Mouse (Mus musculus) adrenal gland, adult (tissue): ENCODE results near the gene Tnxb.
A peak's percentile ranks its signal among the peaks of the same experiment; 100 is the strongest.

ENCODE experiments used
- DNase-seq, 2 experiments: peaks; one replicate each; pipeline ENCODE4 v3.0.0; 2022 to 2023; ENCODE audit warnings: low spot score in 1 of 2; ENCODE audit not compliant: inconsistent age in 2 of 2

Tnxb gene

GRCm38 (mm10) chr17:34643379-34643778 is 27.0 kb upstream of the Tnxb start:
- DNase-seq, result peak in 1 of 2 experiments; percentile 34

GRCm38 (mm10) chr17:34643944-34644343 is 26.4 kb upstream of the Tnxb start:
- DNase-seq, result peak in 1 of 2 experiments; percentile 49

DNA sequence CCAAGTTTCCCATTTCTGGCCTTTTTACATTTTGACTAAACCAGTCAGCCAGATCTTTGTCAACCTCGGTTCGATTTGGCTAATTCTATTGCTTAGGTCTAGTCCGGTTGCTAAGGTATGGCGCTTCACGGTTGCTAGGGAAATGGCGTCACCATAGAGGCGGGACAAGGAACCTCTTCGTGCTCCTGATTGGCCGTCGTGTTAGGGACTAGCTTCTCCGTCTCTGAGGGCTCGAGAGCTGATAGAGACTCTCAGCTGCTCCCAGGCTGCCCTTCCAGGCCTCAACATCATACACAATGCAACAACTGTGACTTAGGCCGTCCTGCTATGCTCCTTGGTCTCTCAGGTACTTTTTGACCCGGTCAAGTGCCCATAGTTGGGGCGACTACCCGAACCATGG is 25.7 kb upstream of the Tnxb start, which contains the start of gene Fkbpl:
Fkbpl (plus strand) TSS at position 157 of the 400 bp plus-strand sequence.
- peak; percentile 96 to 99 for DNase-seq

- peak in 1 of 2 experiments; percentile 53 for DNase-seq
Measured at GRCm38 (mm10) chr17:34645256-34645829, 25.0 kb upstream of the Tnxb start.

DNA sequence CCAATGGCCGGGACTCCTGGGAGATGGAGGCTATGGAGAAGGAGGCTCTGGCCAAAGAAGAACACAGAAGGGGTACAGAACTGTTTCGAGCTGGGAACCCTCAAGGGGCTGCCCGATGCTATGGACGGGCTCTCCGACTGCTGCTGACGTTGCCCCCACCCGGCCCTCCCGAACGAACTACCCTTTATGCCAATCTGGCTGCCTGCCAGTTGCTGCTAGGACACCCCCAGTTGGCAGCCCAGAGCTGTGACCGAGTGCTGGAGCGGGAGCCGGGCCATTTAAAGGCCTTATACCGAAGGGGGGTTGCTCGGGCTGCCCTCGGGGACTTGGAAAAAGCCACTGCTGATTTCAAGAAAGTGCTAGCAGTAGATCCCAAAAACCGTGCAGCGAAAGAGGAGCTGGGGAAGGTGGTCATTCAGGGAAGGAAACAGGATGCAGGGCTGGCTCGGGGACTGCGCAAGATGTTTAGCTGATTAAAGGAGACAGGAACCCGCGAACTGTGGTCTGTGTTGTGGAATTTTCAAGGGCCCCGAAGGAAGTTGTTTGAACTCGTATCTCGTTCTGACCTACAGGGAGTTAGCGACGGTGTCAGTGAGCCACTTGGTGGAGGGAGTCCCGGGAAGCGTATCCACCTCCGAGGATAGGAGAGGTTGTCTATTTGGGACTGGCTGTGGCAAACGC is 24.4 kb upstream of the Tnxb start:
- peak; percentile 42 to 62 for DNase-seq

GRCm38 (mm10) chr17:34646906-34647787 is 23.2 kb upstream of the Tnxb start, which contains the start of gene Atf6b:
Gene Atf6b (plus strand): TSS chr17:34647146.
- peak; percentile 97 for DNase-seq

- DNase-seq, result peak; percentile 14 to 38
Measured at GRCm38 (mm10) chr17:34648141-34648890, 22.0 kb upstream of the Tnxb start.

DNA sequence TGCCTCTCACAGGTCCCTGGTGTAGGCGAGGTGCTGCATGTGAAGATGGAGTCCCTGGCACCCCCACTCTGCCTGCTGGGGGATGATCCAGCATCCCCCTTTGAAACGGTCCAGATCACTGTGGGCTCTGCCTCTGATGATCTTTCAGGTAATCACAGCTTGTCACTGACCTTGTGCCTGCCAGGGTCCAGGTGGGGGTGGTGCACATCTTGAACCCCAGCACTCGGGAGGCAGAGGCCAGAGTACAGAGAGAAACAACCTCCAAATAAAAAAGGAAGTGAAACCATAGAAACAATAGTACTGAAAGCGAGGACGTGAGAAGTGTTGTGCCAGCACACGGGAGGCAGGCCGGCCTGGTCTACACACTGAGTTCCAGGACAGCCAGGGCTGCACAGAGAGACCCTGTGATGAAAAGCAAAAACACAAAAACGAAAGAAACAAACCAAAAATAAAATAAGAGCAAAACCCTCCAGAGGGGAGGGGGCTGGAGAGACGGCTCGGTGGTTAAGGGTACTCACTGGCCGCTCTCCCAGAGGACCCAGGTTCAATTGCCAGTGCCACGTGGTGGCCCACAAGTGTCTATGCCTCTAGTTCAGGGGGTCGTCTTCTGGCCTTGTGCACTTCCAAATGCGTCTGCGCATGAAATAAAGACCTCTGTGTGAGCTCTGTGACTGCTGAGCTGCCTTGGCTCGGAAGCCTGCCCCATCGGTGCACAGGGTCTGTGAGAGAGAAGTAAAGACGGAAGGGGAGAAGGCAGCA is 21.1 kb upstream of the Tnxb start:
- DNase-seq, result peak in 1 of 2 experiments; percentile 32

DNA sequence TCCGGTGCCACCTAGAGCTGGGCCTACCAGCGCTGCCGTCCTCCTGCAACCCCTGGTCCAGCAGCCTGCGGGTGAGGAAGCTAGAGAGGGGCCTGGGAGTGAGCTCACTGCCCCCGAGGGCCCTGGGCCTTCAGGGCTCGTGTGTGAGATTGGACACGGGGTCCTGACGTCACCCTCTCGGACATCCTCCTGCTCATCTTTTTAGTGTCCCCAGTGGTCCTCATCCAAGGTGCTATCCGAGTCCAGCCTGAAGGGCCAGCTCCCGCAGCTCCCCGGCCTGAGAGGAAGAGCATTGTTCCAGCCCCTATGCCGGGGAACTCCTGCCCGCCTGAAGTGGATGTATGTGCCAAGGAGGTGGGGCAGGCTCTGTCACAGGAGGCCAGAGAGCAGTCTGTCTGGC is 19.6 kb upstream of the Tnxb start:
- DNase-seq, result peak in 1 of 2 experiments; percentile 35

- DNase-seq, result peak; percentile 67 to 74
Measured at GRCm38 (mm10) chr17:34651507-34652221, 18.7 kb upstream of the Tnxb start.

DNA sequence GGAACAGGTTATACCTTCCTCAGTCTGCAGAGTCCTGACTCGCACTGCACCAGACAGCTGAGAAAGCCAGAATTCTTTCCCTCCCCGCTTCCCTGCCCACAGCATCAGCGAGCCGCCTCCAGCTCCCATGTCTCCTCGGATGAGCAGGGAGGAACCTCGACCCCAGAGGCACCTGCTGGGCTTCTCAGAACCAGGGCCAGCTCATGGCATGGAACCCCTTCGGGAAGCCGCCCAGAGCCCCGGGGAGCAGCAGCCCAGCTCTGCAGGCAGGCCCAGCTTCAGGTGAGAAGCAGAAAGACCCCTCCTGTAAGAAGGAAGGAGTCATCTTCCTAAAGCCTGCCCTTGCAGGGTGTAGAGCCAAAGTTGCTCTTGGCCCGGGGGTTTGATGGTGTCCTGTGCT is 17.8 kb upstream of the Tnxb start:
- DNase-seq, result peak in 1 of 2 experiments; percentile 29

GRCm38 (mm10) chr17:34652985-34653384 is 17.4 kb upstream of the Tnxb start:
- peak in 1 of 2 experiments; percentile 40 for DNase-seq

DNA sequence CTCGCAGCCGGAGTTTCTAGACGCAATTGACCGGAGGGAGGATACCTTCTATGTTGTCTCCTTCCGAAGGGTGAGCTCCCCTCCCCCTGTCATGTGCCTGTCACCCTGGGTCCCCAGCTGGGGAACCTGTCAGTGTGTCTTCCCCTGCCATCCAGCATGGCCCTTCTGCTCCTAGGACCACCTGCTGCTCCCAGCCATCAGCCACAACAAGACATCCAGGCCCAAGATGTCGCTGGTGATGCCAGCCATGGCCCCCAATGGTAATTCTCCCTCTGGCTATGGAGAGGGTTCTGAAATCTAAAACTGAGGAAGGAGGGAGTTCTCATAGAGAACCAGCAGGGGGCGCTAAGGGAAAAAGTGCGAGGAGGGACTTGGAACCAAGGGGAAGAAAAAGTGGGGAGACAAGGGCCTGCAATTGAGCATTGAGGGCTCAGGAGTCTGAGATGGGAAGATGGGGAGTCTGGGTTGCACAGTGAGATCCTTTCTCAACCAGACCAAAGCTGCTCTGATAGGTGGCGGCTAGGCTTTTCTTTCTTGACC is 16.5 kb upstream of the Tnxb start:
- peak; percentile 73 to 87 for DNase-seq

- peak in 1 of 2 experiments; percentile 70 for DNase-seq
Measured at GRCm38 (mm10) chr17:34654392-34654791, 15.9 kb upstream of the Tnxb start.

- DNase-seq, result peak; percentile 84 to 89
Measured at GRCm38 (mm10) chr17:34655160-34655559, 15.2 kb upstream of the Tnxb start.

- peak; percentile 94 for DNase-seq
Measured at GRCm38 (mm10) chr17:34655581-34655991, 14.7 kb upstream of the Tnxb start.

DNA sequence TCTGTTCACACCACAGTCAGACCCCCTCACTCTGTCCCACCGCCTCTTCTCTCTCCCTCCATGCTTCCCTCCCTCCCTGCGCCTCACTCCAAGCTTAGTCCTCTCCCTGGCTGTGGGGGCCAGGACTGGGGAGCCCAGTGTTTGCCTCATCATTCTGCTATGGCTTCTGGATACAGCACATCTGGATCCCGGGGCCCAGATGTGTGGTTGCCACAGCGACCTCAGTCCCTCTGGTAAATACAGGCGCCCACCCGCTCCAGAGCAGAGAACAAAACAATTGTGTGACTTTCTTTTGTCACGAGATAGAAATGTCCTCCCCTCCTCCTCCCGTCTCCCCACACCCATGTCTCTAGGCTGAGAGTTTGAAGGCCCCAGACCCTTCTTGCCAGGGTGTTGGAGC is 13.7 kb upstream of the Tnxb start:
- DNase-seq, result no peak

- peak in 1 of 2 experiments; percentile 50 for DNase-seq
Measured at GRCm38 (mm10) chr17:34657271-34657670, 13.1 kb upstream of the Tnxb start.

DNA sequence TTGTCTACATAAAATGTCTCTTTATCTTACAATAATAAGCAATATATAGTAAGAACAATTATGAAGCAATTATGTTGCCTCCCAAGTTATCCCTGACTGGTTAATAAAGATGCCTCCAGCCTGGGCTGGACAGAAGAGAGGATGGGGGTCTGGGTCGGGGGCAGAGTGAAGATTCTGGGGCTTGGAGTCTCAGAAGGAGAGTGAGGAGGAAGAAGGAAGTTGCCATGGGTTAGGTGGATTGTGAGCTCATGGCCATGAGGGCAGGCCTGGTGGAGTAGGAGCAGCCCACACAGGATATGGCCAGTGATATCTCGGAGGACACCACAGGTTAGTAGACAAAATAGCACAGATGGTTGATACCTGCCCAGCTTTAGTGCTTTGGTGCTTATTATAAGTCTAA is 12.2 kb upstream of the Tnxb start:
- DNase-seq, result no peak
